Mouse (Mus musculus) neural tube, embryonic 11.5 days (tissue): ENCODE results near the gene Hist1h3f. TPM values are rescaled to one million over a fixed set of nuclear protein-coding genes. Genes with fewer than 3 reads are reported as not detected.

Experiments
- ATAC-seq: fragments of 200-750 bp; cut with Nextera tagmentation; 2 replicates; pipeline ENCODE4 v1.8.0; 2017; ENCODE audit warnings: moderate number of reproducible peaks, mild to moderate bottlenecking, moderate TSS enrichment, moderate library complexity; ENCODE audit not compliant: insufficient read depth, low FRiP score, low TSS enrichment
- DNase-seq: peaks from one replicate; pipeline ENCODE4 v3.0.0-alpha.2; 2015; ENCODE audit warnings: low spot score
- H3K27ac ChIP-seq: fragments of 300-500 bp; sonication (generic); 2 replicates; pipeline ENCODE4 v1.5.1; 2014; ENCODE audit warnings: low read depth, mild to moderate bottlenecking, low read length
- H3K27me3 ChIP-seq: fragments of 300-500 bp; sonication (generic); 2 replicates; pipeline ENCODE4 v1.6.1; 2014; ENCODE audit warnings: mild to moderate bottlenecking, low read length, mixed read lengths; ENCODE audit not compliant: control insufficient read depth, insufficient read depth
- H3K36me3 ChIP-seq: fragments of 300-500 bp; sonication (generic); 2 replicates; pipeline ENCODE4 v1.6.1; 2014; ENCODE audit warnings: mild to moderate bottlenecking, low read length, moderate library complexity, mixed read lengths; ENCODE audit not compliant: control insufficient read depth, insufficient read depth
- H3K4me1 ChIP-seq: fragments of 300-500 bp; sonication (generic); 2 replicates; pipeline ENCODE4 v1.6.1; 2014; ENCODE audit warnings: low read length, mixed read lengths; ENCODE audit not compliant: control insufficient read depth, insufficient read depth
- H3K4me2 ChIP-seq: fragments of 300-500 bp; sonication (generic); 2 replicates; pipeline ENCODE4 v1.6.1; 2014; ENCODE audit warnings: low read depth, mild to moderate bottlenecking, moderate library complexity
- H3K4me3 ChIP-seq: fragments of 300-500 bp; sonication (generic); 2 replicates; pipeline ENCODE4 v1.5.1; 2014; ENCODE audit warnings: low read depth, low read length
- H3K9ac ChIP-seq: fragments of 300-500 bp; sonication (generic); 2 replicates; pipeline ENCODE4 v1.6.1; 2014; ENCODE audit warnings: mild to moderate bottlenecking, low read length
- H3K9me3 ChIP-seq: fragments of 300-500 bp; sonication (generic); 2 replicates; pipeline ENCODE4 v1.6.1; 2016; ENCODE audit warnings: low read length; ENCODE audit not compliant: control insufficient read depth
- WGBS: fragments of 180-500 bp; shearing (Covaris S2); extraction: QIAGEN DNeasy Blood & Tissue Kit; methylation state at CpG from one replicate; pipeline ENCODE4 v1.1.7; 2014; 5-methylcytosine and 5-hydroxymethylcytosine counted together
- polyA plus RNA-seq: library from polyadenylated mRNA; unstranded; fragments of >200 nt; fragmentation: Nextera tagmentation; extraction: Ambion mirVana; gene quantifications from 2 replicates; pipeline ENCODE4 v1.2.1, GENCODE M21; 2014

Hist1h3f gene
- polyA plus RNA-seq, result 0.51 and 1.4 TPM in 2 replicates

DNA sequence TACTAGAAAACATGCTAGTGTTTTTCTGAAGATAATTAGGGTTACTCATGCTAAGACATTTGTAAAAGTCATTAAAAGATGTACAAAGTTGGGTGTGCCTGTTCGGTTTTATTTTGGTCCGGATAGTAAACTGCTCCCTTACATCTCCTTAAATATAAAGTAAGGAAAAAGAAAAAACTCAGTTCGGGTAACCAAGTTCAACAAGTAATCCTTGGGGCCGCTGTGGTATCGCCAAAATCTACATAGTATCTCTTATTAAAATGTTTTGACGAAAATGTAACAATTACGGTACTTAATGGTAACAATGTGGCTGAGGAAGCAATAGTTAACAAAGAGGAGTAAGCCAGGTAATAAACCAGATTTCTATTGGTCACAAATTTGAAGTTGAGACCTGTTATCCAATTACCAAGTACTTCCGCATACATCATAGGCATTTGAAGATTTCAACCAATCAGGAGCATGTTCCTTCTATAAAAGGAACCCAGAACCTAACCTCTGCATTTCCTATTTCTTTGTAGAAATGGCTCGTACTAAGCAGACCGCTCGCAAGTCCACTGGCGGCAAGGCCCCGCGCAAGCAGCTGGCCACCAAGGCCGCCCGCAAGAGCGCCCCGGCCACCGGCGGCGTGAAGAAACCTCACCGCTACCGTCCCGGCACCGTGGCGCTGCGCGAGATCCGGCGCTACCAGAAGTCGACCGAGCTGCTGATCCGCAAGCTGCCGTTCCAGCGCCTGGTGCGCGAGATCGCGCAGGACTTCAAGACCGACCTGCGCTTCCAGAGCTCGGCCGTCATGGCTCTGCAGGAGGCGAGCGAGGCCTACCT is at the start of gene Hist1h3f:
Hist1h3f (plus strand) TSS at position 88 of the 822 bp plus-strand sequence.
- peak within 1 kb of the TSS; percentile 65 for H3K9ac ChIP-seq
- DNase-seq (peak; percentile 67), ATAC-seq (peak; percentile 93)
- H3K27ac ChIP-seq, result peak within 1 kb of the TSS; percentile 87
- no peaks in the 10 kb centered on the region for H3K27me3 ChIP-seq
- peak within 1 kb of the TSS; percentile 42 for H3K4me3 ChIP-seq
- no peaks in the 10 kb centered on the region for H3K36me3 ChIP-seq
- WGBS, result under 1% methylated on average over 24 of the region's 45 CpGs
- peak within 1 kb of the TSS; percentile 72 for H3K4me2 ChIP-seq
- H3K9me3 ChIP-seq, result no peaks in the 10 kb centered on the region
- H3K4me1 ChIP-seq, result peaks cover 3% of the 10 kb centered on the region; the same call in 1 of the 2 replicates

DNA sequence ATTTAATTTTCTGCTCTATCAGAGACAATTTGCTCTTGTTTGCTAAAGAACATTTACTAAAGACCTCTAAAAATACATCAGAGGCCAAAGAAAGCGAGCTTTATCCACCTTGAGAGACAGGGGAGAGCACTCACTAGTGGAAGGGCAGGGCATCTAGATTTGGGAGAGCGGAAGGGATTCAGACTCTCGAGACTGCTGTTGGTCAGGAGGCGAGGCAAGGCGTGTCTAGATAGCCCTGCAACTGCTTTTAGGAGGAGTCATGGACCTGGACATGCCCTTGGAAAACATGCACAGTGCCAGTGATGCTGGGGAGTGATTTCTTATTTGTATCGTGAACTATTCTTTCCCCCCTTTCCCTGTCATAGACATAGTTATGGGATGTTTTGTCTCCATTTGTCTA is 48.3 kb upstream of the Hist1h3f start:
- Histone ChIP-seq H3K4me1 (no peaks in the 10 kb centered on the region), H3K27me3 (no peaks in the 10 kb centered on the region), H3K9me3 (no peaks in the 10 kb centered on the region), H3K4me3 (no peak overlapping the region), H3K36me3 (no peaks in the 10 kb centered on the region), H3K4me2 (no peak overlapping the region), H3K27ac (no peak overlapping the region), H3K9ac (no peak overlapping the region)
- DNase-seq (no peak), ATAC-seq (no peak)
- 80% methylated on average over 6 of the region's 6 CpGs for WGBS

DNA sequence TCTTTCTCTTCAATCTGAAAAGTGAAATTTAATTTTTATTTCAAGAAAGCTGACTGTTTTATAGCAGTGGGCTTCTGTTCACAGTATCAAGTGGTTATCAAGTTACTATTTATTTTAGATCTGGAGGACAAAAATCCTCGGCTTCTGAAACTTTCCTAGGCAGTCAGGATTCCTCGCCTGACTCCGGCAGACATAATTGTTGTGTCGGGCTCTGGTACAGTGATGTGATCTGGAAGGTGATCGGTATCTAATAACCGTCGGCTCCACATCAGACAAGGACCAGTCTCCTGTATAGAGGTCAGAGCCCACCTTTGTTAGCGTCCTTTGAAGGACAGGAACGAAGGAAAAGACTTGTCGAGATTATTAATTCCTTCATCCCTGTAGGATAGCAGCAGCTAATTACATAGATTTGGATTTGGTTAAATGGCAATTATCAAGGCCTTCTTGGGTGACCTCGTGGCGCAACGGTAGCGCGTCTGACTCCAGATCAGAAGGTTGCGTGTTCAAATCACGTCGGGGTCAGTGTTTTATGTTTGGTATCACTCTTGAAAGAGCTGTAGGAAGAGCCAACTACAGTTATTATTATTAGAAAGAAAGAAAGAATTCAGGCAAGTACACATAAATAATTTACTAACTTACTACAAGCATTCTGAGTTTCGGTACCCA is 46.1 kb upstream of the Hist1h3f start:
- H3K27ac ChIP-seq, result no peak overlapping the region
- peak overlapping the region; percentile 21 for H3K4me3 ChIP-seq
- H3K27me3 ChIP-seq, result no peaks in the 10 kb centered on the region
- no peak for ATAC-seq
- no peak overlapping the region for H3K9ac ChIP-seq
- peak; percentile 63 for DNase-seq
- peaks cover 2% of the 10 kb centered on the region; the same call in 1 of the 2 replicates for H3K4me1 ChIP-seq
- no peaks in the 10 kb centered on the region for H3K36me3 ChIP-seq
- H3K4me2 ChIP-seq, result peak overlapping the region; percentile 36
- no peaks in the 10 kb centered on the region for H3K9me3 ChIP-seq
- 1% methylated on average over 19 of the region's 19 CpGs for WGBS

DNA sequence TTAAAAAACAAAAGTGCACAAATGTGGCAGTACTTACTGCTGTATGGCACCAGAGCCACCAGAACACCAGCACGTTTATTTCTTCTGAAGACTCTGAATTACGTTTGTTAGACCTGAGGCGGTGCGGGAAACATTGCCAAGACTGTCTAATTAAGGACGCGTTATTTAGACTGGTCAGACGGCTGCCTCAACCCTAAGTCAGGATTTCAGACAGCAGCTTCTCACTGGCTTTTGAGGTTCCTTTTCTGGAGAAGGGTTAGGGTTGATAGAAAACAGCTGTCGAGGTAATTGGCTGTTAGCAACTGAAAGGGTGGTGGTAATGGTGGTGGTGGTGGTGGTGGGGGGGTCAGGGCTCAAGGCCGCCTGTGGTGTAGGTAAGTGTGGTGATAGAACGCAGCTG is 45.2 kb upstream of the Hist1h3f start:
- peak overlapping the region; percentile 36 for H3K4me2 ChIP-seq
- H3K36me3 ChIP-seq, result no peaks in the 10 kb centered on the region
- H3K27ac ChIP-seq, result no peak overlapping the region
- DNase-seq, result no peak
- ATAC-seq, result no peak
- no peaks in the 10 kb centered on the region for H3K27me3 ChIP-seq
- H3K4me3 ChIP-seq, result peak overlapping the region; percentile 21
- peaks cover 2% of the 10 kb centered on the region; the same call in 1 of the 2 replicates for H3K4me1 ChIP-seq
- no peak overlapping the region for H3K9ac ChIP-seq
- H3K9me3 ChIP-seq, result no peaks in the 10 kb centered on the region
- 4% methylated on average over 10 of the region's 10 CpGs for WGBS

DNA sequence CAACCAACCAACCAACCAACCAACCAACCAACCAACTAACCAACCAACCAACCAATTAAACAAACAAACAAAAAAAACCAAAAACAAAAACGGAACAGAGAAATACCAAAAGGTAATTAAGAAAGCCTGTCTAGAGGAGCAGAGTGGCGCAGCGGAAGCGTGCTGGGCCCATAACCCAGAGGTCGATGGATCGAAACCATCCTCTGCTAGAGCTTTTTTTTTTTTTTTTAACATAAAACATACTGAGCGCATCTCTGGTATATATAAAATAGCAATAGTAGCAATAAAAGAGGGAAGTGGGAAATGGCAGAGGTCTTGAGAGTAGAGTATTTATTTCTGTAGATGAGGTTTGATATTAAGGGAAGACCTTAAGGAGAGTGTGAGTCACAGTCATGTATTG is 43.9 kb upstream of the Hist1h3f start:
- DNase-seq, result no peak
- Histone ChIP-seq H3K27me3 (no peaks in the 10 kb centered on the region), H3K4me3 (no peak overlapping the region), H3K36me3 (no peaks in the 10 kb centered on the region), H3K9me3 (no peaks in the 10 kb centered on the region), H3K9ac (no peak overlapping the region), H3K4me1 (peaks cover 2% of the 10 kb centered on the region; the same call in 1 of the 2 replicates), H3K27ac (no peak overlapping the region), H3K4me2 (no peak overlapping the region)
- ATAC-seq, result no peak
- WGBS, result 3% methylated on average over 7 of the region's 7 CpGs

DNA sequence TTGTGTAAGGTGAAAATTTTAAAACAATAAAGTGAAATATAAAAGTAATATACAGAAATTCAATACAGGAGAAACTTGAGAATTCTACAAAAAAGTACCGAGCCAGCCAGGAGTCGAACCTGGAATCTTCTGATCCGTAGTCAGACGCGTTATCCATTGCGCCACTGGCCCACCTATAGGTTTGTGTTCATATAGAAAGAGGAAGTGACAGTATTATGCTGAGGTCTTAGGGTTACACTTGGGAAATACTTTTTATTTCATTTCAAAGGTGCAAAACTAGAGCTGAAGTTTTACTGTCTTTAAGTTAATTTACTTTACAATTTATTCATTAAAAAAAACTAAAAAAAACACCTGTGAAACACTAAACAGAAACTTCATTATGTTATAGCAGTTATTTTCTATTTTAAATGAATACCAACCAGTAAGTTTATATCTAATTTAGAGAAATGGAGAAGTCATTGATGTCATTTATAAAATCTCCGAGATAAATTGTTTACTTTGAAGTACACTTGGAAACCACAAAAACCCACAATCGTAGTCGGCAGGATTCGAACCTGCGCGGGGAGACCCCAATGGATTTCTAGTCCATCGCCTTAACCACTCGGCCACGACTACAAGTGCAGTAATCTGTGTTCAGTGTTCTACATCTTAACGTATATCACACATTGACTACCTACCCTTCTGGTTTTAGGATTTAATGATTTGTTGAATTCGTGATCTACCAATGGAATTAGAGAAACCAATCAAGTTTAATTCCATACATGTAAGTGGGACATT is 43.2 kb upstream of the Hist1h3f start:
- Histone ChIP-seq H3K4me2 (peak overlapping the region; percentile 32), H3K27ac (no peak overlapping the region), H3K36me3 (no peaks in the 10 kb centered on the region), H3K4me3 (no peak overlapping the region), H3K27me3 (no peaks in the 10 kb centered on the region), H3K4me1 (peaks cover 2% of the 10 kb centered on the region; the same call in 1 of the 2 replicates), H3K9me3 (no peaks in the 10 kb centered on the region), H3K9ac (no peak overlapping the region)
- ATAC-seq, result peak; percentile 74
- under 1% methylated on average over 17 of the region's 17 CpGs for WGBS
- DNase-seq, result peak; percentile 80

DNA sequence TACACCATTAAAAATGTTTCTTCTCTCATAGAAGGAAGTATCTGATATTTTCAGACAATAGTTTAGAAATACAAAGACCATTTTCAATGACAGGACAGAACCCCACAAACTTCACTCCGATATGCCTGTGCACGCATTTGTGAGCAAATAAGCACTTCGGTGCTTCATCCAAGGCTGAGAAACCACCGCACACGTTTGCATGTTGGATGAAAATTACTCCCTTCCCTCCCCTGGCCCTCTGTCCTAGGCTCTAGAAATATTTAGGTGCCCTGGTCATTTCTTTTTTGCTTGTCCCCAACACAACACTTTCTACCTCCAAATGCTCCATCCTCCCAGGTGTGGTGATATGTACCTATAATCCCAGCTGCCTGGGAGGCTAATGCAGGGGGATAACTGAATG is 42.3 kb upstream of the Hist1h3f start:
- Histone ChIP-seq H3K27me3 (no peaks in the 10 kb centered on the region), H3K4me1 (peaks cover 5% of the 10 kb centered on the region; the same call in 1 of the 2 replicates), H3K27ac (no peak overlapping the region), H3K4me3 (no peak overlapping the region), H3K9me3 (no peaks in the 10 kb centered on the region), H3K4me2 (peak overlapping the region; percentile 32), H3K36me3 (no peaks in the 10 kb centered on the region), H3K9ac (no peak overlapping the region)
- ATAC-seq (no peak), DNase-seq (no peak)
- 31% methylated on average over 5 of the region's 5 CpGs for WGBS

DNA sequence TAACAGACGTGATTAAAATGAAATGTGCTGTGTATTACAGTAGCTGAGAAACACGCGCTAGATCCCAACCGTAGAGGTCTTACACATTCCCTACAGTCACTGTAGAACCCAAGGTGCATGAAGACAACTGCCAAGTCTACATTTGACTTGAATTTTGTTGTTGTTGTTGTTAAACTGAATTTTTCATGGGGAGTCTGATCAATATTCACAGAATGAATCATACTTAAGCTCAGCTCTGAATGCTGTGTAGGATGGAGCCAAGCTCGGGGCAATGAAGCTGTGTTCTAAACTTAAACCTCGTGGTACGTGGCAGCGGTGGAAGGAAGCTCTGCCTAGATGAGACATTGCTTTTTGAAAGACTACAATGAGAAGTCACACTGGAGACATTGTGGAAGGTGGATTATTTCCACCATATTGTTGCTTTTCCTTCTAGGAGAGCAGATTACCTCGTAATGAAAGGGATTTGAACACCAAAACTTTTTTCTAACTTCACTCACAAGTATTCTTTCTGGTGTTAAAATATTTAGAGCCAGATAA is 41.8 kb upstream of the Hist1h3f start:
- Histone ChIP-seq H3K9ac (no peak overlapping the region), H3K4me2 (peak overlapping the region; percentile 32), H3K27me3 (no peaks in the 10 kb centered on the region), H3K4me3 (no peak overlapping the region), H3K9me3 (no peaks in the 10 kb centered on the region), H3K36me3 (no peaks in the 10 kb centered on the region), H3K27ac (no peak overlapping the region), H3K4me1 (peaks cover 5% of the 10 kb centered on the region; the same call in 1 of the 2 replicates)
- DNase-seq (no peak), ATAC-seq (no peak)
- 34% methylated on average over 9 of the region's 9 CpGs for WGBS
